Mouse (Mus musculus) intestine, embryonic 15.5 days (tissue): ENCODE measurements around the gene Sox8. TPM values are rescaled to one million over a fixed set of nuclear protein-coding genes. Genes with fewer than 3 reads are reported as not detected.

Source experiments
- ATAC-seq: fragments of 200-750 bp; cut with Nextera tagmentation; 2 replicates; pipeline ENCODE4 v1.8.0; 2017; ENCODE audit warnings: moderate TSS enrichment, moderate library complexity
- H3K27ac ChIP-seq: fragments of 300-500 bp; sonication (generic); 2 replicates; pipeline ENCODE4 v1.5.1; 2015; ENCODE audit warnings: mild to moderate bottlenecking, inconsistent platforms
- H3K27me3 ChIP-seq: fragments of 300-500 bp; sonication (generic); replicated peaks from 2 replicates; pipeline ENCODE4 v1.6.1; 2015; ENCODE audit warnings: inconsistent platforms
- H3K36me3 ChIP-seq: fragments of 300-500 bp; sonication (generic); 2 replicates; pipeline ENCODE4 v1.6.1; 2015; ENCODE audit warnings: inconsistent platforms
- H3K4me1 ChIP-seq: fragments of 300-500 bp; sonication (generic); replicated peaks from 2 replicates; pipeline ENCODE4 v1.6.1; 2015; ENCODE audit warnings: inconsistent platforms
- H3K4me2 ChIP-seq: fragments of 300-500 bp; sonication (generic); replicated peaks from 2 replicates; pipeline ENCODE4 v1.6.1; 2015; ENCODE audit warnings: mild to moderate bottlenecking, inconsistent platforms
- H3K4me3 ChIP-seq: fragments of 300-500 bp; sonication (generic); replicated peaks from 2 replicates; pipeline ENCODE4 v1.5.1; 2015; ENCODE audit warnings: inconsistent platforms
- H3K9ac ChIP-seq: fragments of 300-500 bp; sonication (generic); 2 replicates; pipeline ENCODE4 v1.6.1; 2015; ENCODE audit warnings: inconsistent platforms
- H3K9me3 ChIP-seq: fragments of 300-500 bp; sonication (generic); 2 replicates; pipeline ENCODE4 v1.6.1; 2016; ENCODE audit warnings: inconsistent platforms
- WGBS: fragments of 180-500 bp; shearing (Covaris S2); methylation state at CpG from one replicate; pipeline ENCODE4 v1.1.7; 2015; 5-methylcytosine and 5-hydroxymethylcytosine counted together
- polyA plus RNA-seq: library from polyadenylated mRNA; unstranded; fragments of >200 nt; fragmentation: Nextera tagmentation; extraction: Ambion mirVana; gene quantifications from 2 replicates; pipeline ENCODE4 v1.2.1, GENCODE M21; 2015

The Sox8 gene
- polyA plus RNA-seq, 1 experiment from 2014 or later, result 5.8 TPM

DNA sequence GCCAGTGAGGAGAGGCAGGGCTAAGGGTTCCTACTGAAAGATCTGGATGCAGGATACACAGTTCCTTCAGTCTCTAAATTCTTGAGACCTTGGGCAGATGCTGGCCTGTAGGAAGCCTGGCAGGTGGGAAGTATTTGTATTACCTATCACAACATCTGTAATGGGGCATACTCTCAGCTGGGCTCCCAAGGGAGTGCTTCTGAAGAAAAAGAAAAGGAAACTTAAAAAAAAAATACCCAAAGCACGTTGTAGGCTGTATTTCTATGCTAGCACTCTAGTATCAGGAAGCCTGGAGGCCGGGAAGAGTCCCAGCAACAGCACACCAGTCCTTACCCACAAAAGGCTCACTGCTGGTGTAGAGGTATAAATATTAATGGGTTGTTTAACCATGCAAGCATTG, 7.2 kb upstream of the Sox8 start:
- Histone ChIP-seq H3K27ac (no peak overlapping the region), H3K36me3 (no peaks in the 10 kb centered on the region), H3K27me3 (no peaks in the 10 kb centered on the region), H3K4me3 (no peak overlapping the region), H3K4me1 (peaks cover 9% of the 10 kb centered on the region), H3K9me3 (no peaks in the 10 kb centered on the region), H3K4me2 (no peak overlapping the region), H3K9ac (no peak overlapping the region)
- 52% methylated on average over 2 of the region's 2 CpGs for WGBS
- ATAC-seq, result no peak

DNA sequence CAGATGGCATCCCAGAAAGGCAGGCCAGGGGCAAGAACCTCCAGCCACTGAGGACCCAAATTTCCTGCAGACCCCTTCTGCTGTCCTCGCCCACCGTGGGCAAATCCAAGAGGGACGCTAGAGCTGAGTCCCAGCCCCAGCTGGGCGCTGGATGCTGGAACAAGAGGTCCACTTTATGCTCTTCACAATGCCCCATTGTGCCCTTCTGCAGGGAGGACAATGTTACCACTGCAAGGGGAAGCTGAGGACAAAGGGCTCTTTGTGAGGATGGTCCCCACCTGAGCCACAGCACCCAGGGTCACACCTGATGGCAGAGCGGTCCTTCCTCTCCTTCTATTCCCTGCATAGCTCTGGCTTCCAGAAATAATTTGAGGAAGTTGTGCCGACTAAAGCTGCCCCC, 6.8 kb upstream of the Sox8 start:
- H3K27ac ChIP-seq, result no peak overlapping the region
- peaks cover 9% of the 10 kb centered on the region for H3K4me1 ChIP-seq
- H3K27me3 ChIP-seq, result no peaks in the 10 kb centered on the region
- H3K4me3 ChIP-seq, result no peak overlapping the region
- H3K36me3 ChIP-seq, result no peaks in the 10 kb centered on the region
- H3K9me3 ChIP-seq, result no peaks in the 10 kb centered on the region
- H3K4me2 ChIP-seq, result no peak overlapping the region
- 57% methylated on average over 6 of the region's 6 CpGs for WGBS
- H3K9ac ChIP-seq, result no peak overlapping the region
- ATAC-seq, result no peak

DNA sequence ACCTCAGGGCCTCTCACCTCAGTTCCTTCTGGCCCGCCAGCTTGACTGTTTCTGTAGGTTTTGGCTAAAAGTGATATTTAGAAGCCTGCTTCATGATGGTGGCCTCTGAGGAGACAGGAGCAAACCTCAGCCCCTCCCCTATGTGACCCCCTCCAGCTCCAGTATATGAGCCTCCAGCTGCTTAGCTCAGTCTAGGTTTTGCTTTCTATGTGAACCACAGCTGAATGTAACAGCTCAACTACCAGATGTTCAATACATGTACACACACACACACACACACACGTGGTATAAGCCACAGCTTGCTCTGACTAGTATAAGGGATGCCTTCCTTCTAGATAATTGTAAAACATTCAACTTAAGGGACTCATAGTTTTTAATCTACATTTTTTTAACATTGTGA, 5.5 kb upstream of the Sox8 start:
- WGBS, result 66% methylated on average over 2 of the region's 2 CpGs
- ATAC-seq, result no peak
- H3K36me3 ChIP-seq, result no peaks in the 10 kb centered on the region
- no peak overlapping the region for H3K9ac ChIP-seq
- no peaks in the 10 kb centered on the region for H3K9me3 ChIP-seq
- no peak overlapping the region for H3K27ac ChIP-seq
- 0 out of 2 replicates have a peak, but pooled peaks cover 2% of the 10 kb centered on the region for H3K27me3 ChIP-seq
- H3K4me1 ChIP-seq, result peaks cover 15% of the 10 kb centered on the region
- H3K4me3 ChIP-seq, result no peak overlapping the region
- H3K4me2 ChIP-seq, result no peak overlapping the region

DNA sequence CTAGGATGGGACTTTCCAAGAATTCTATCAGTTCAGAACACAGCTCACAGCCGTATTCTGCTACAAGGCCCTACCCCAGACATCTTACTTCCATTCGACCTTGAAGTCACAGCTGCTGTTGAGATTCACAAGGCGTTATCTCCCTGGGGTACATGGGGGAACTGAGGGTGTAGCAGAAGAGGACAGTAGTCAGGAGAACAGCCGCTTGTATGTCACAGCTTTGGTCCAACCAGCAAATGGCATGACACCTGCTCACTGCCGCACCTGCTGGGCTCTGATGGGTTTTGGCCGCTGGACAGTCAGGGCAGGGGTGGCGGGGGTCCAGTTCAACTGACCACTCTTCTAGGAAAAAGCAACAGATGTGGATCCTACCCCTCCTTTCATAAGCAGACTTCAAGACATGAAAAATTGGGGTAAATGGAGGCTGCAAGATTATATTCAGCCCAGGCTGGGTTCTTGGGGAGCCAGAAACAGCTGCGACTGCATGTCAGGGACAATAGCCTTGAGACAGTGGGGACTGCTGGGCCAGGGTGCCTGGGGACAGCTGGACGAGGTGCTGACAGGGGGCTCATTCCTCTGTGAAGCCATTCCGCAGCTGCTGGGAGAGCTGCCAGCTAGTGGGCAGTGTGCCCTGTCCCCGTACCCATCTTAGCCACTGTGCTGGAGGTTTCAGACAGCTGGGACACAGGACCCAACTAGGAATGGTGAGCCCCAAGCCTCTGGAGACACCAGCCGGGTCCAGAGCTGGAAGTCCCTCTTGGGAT, 4.9 kb upstream of the Sox8 start:
- no peak overlapping the region for H3K9ac ChIP-seq
- no peak overlapping the region for H3K27ac ChIP-seq
- no peaks in the 10 kb centered on the region for H3K36me3 ChIP-seq
- peaks cover 3% of the 10 kb centered on the region; the same call in 1 of the 2 replicates for H3K27me3 ChIP-seq
- no peak for ATAC-seq
- peaks cover 18% of the 10 kb centered on the region for H3K4me1 ChIP-seq
- 70% methylated on average over 12 of the region's 12 CpGs for WGBS
- no peak overlapping the region for H3K4me3 ChIP-seq
- no peaks in the 10 kb centered on the region for H3K9me3 ChIP-seq
- H3K4me2 ChIP-seq, result no peak overlapping the region

DNA sequence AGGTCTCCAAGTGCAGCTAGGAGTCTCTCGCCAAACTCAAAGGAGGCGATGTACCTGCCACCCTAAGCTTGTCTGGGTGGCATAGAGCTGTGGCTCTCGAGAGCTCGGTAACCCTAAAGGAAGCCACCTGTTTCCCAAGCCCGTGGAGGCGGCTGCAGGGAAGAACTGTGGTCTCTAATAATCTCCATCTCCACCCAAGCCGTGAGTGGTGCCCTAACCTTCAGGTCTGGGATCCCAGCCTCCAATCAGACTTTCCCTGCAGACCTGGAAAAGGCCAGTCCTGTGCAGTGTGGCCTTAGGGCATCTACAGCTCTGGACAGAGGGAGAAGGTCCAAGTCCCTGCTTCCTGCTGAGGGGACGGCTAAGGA, 951 bp upstream of the Sox8 start:
- H3K36me3 ChIP-seq, result no peaks in the 10 kb centered on the region
- no peak overlapping the region for H3K27ac ChIP-seq
- peak overlapping the region; percentile 58 for H3K9ac ChIP-seq
- H3K27me3 ChIP-seq, result peaks cover 24% of the 10 kb centered on the region
- H3K9me3 ChIP-seq, result no peaks in the 10 kb centered on the region
- H3K4me3 ChIP-seq, result peak overlapping the region; percentile 51
- H3K4me1 ChIP-seq, result peaks cover 14% of the 10 kb centered on the region
- 4% methylated on average over 8 of the region's 8 CpGs for WGBS
- H3K4me2 ChIP-seq, result peak overlapping the region; percentile 98
- no peak for ATAC-seq

DNA sequence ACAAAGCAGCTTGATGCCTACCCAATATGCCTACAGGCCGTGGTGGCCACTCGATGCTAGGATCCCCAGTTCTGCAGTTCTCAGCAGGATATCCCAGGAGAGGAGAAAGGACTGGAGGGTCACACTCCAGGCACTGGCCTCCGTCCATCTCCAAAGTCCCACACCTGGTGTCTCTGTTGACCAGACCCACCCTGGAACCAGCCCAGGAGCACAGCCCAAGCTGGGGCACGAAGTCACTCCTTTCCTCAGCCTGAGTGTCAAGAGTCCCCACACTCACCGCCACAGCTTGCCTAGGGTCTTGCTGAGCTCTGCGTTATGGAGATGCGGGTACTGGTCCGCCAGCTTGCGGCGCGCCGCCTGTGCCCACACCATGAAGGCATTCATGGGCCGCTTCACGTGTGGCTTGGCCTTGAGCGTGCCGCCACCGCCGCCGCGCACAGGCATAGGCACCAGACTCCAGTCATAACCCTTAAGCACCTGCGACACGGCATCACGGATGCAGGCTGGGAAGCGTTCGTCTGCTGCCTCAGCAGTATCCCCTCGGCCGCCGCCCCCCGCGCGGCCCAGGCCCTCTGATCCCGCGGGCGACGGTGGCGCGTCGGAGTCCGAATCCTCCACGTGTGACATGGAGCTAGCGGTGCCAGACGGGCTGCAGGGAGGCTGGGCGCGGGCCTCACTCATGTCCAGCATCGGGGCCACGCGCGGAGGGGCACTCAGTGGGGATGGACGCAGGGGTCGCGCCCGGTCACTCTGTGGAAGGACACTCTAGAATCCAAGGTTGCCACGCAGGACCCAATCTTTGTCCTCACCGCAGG, 446 bp downstream of the Sox8 start:
- H3K4me3 ChIP-seq, result peak overlapping the region; percentile 51
- WGBS, result 5% methylated on average over 54 of the region's 54 CpGs
- peak overlapping the region; percentile 58 for H3K9ac ChIP-seq
- H3K9me3 ChIP-seq, result no peaks in the 10 kb centered on the region
- peaks cover 14% of the 10 kb centered on the region for H3K4me1 ChIP-seq
- peak; percentile 25; the same call in 1 of the 2 replicates for ATAC-seq
- H3K4me2 ChIP-seq, result peak overlapping the region; percentile 98
- no peaks in the 10 kb centered on the region for H3K36me3 ChIP-seq
- no peak overlapping the region for H3K27ac ChIP-seq
- H3K27me3 ChIP-seq, result peaks cover 24% of the 10 kb centered on the region

DNA sequence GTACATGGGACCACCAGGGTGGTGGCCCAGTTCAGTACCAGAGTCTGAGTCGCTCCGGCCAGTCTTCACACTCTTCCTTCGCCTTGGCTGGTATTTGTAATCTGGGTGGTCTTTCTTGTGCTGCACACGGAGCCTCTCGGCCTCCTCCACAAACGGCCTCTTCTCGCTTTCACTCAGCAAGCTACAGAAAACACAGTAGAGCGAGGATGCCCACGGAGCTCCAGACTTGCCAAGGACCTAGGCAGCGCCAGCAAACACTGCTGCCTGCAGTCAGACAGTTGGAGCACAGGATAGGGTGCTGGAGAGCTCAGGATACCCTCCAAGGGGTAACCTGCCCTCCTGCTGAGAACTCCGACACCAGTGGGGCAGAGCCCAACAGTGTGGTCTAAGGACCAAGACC, 1.6 kb downstream of the Sox8 start:
- 0 out of 2 replicates have a peak overlapping the region, but pooled peaks have one; percentile 18 for H3K4me2 ChIP-seq
- H3K27ac ChIP-seq, result no peak overlapping the region
- H3K4me1 ChIP-seq, result peaks cover 14% of the 10 kb centered on the region
- WGBS, result 79% methylated on average over 11 of the region's 11 CpGs
- no peak for ATAC-seq
- H3K9me3 ChIP-seq, result no peaks in the 10 kb centered on the region
- no peak overlapping the region for H3K9ac ChIP-seq
- peaks cover 24% of the 10 kb centered on the region for H3K27me3 ChIP-seq
- no peaks in the 10 kb centered on the region for H3K36me3 ChIP-seq
- peak overlapping the region; percentile 20 for H3K4me3 ChIP-seq

DNA sequence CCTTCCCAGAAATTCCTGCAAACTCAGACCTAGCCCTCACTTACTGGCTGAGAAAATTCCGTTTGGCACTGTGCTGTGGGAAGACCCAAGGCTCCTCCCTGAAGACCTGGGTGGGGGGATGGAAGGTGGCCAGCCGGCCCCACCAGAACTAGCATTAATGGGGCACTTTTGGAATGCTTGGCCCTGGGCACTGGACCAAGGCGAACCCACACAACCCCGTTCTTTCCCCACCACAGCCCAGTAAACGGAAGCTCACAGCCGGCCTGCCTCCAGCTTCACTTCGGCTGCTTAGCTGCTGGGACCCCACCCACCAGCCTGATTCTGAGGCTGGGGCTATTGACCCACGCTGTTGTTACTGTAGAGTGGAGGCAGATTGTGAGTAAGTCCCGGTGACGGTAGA, 2.3 kb downstream of the Sox8 start:
- Histone ChIP-seq H3K9ac (no peak overlapping the region), H3K27me3 (peaks cover 24% of the 10 kb centered on the region), H3K4me2 (peak overlapping the region; percentile 25), H3K4me3 (peak overlapping the region; percentile 20; the same call in 1 of the 2 replicates), H3K4me1 (peaks cover 14% of the 10 kb centered on the region), H3K9me3 (no peaks in the 10 kb centered on the region), H3K27ac (no peak overlapping the region), H3K36me3 (no peaks in the 10 kb centered on the region)
- WGBS, result 47% methylated on average over 10 of the region's 10 CpGs
- ATAC-seq, result no peak

DNA sequence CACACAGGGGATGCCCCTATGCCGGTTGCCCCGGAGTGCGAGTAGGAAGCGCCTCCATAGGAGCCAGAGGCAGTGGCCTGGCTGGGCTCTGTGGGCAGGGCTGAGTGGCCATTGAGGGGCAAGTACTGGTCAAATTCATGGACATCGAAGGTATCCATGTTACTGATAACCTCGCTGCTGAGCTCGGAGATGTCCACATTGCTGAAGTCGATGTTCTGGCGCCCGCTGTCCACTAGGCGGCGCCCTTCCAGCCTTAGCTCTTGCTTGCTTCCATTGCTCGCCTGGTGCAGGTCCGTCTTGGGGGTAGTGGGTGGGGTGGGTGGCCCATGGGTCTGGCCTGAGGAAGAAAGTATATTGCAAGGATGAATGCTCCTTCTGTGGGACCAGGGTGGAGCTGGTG, 2.7 kb downstream of the Sox8 start:
- Histone ChIP-seq H3K27me3 (peaks cover 24% of the 10 kb centered on the region), H3K9me3 (no peaks in the 10 kb centered on the region), H3K27ac (no peak overlapping the region), H3K4me3 (no peak overlapping the region), H3K4me1 (peaks cover 14% of the 10 kb centered on the region), H3K4me2 (peak overlapping the region; percentile 32), H3K9ac (no peak overlapping the region), H3K36me3 (no peaks in the 10 kb centered on the region)
- no peak for ATAC-seq
- WGBS, result 31% methylated on average over 14 of the region's 14 CpGs

DNA sequence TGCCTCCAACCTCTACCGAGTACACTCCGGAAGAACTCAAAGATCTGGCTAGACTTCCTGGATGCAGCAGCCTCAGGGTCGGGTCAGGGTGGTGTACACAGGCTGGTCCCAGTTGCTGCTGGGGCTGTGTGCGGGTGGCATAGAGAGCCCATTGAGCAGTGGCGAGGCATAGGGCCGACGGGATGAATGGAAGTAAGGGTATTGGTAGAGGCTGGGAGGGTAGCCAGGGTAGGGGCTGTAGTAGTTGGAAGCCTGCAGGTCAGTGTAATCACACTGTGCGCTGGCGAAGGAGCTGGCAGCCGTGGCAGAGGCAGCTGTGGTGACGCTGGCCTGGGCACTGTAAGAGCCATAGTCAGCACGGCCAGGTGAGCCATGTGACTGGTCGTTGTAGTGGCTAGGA, 3.2 kb downstream of the Sox8 start:
- Histone ChIP-seq H3K4me3 (no peak overlapping the region), H3K4me2 (peak overlapping the region; percentile 32), H3K9ac (no peak overlapping the region), H3K27me3 (peaks cover 24% of the 10 kb centered on the region), H3K4me1 (peaks cover 14% of the 10 kb centered on the region), H3K27ac (no peak overlapping the region), H3K36me3 (no peaks in the 10 kb centered on the region), H3K9me3 (no peaks in the 10 kb centered on the region)
- ATAC-seq, result no peak
- WGBS, result 81% methylated on average over 13 of the region's 13 CpGs

DNA sequence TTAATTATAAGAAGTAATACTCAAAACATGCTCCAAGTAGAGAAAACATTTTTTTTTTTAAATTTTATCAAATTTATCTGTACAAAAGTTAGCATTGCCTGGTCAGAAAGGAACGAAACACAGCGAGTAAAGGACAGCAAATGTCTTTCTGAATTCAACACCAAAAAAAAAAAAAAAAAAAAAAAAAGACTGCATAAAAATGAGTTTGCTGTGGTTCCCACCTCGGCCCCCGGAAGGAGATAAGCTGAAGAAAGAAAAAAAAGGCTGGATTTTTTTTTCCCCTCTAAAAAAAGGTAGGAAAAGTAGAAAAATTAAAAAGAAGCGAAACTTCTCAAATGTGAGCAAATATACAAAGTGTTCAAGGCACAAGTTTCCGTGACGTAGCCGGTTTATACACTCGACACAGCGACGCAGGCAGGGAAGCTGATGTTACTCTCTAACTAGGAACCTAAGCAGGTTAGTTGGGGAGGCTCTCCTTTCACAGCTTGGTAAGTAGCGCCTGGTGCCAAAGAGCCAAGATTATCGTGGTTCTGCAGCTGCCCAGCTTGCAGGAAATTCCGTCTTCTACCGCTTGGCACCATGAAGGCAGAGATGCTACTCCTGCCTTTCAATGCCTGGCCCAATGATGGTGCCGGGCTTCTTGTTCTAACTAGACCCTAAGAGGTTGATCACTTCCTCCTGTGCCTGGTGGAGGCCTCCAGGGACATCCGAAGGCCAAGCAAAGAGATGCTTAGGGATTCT, 4.5 kb downstream of the Sox8 start:
- no peak overlapping the region for H3K4me2 ChIP-seq
- 76% methylated on average over 17 of the region's 17 CpGs for WGBS
- no peak overlapping the region for H3K9ac ChIP-seq
- H3K27me3 ChIP-seq, result peaks cover 22% of the 10 kb centered on the region
- H3K9me3 ChIP-seq, result no peaks in the 10 kb centered on the region
- no peak overlapping the region for H3K4me3 ChIP-seq
- H3K27ac ChIP-seq, result no peak overlapping the region
- peaks cover 9% of the 10 kb centered on the region for H3K4me1 ChIP-seq
- H3K36me3 ChIP-seq, result no peaks in the 10 kb centered on the region
- no peak for ATAC-seq

DNA sequence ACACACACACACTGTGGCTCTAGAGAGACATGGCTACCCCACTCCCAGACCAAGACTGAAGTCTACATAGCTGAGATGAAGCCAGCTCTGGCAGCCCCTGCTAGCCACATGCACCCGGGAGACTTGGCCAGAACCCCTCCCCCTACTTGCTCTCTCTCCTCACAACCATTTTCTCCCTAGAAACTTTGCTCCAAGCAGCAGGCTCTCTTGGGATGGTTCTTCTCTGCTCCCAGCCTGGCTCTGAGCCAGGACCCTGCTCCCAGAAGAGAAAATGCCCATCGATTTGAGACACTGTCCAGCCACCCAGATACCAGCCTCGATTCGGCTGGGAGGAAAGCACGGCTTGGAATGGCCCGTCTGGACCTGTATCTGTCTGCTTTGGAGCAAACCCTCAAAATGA, 5.2 kb downstream of the Sox8 start:
- Histone ChIP-seq H3K9me3 (no peaks in the 10 kb centered on the region), H3K27ac (0 out of 2 replicates have a peak overlapping the region, but pooled peaks have one; percentile 40), H3K36me3 (no peaks in the 10 kb centered on the region), H3K4me3 (no peak overlapping the region), H3K9ac (no peak overlapping the region), H3K4me2 (no peak overlapping the region), H3K4me1 (peaks cover 4% of the 10 kb centered on the region; the same call in 1 of the 2 replicates), H3K27me3 (peaks cover 20% of the 10 kb centered on the region)
- ATAC-seq, result no peak
- 27% methylated on average over 6 of the region's 6 CpGs for WGBS
